Mouse (Mus musculus) intestine, embryonic 14.5 days (tissue): Measurements from ENCODE around the gene Plce1. TPM values are rescaled to one million over a fixed set of nuclear protein-coding genes. Genes with fewer than 3 reads are reported as not detected.

Experiments
- ATAC-seq: fragments of 200-750 bp; cut with Nextera tagmentation; replicated peaks from 2 replicates; pipeline ENCODE4 v1.8.0; 2017; ENCODE audit warnings: low read depth, moderate number of reproducible peaks, moderate TSS enrichment, moderate library complexity; ENCODE audit not compliant: low FRiP score, low TSS enrichment
- DNase-seq: peaks from one replicate; pipeline ENCODE4 v3.0.0-alpha.2; 2018; ENCODE audit warnings: low spot score
- H3K27ac ChIP-seq: fragments of 300-500 bp; sonication (generic); 2 replicates; pipeline ENCODE4 v1.5.1; 2014; ENCODE audit warnings: low read depth, mild to moderate bottlenecking, control low read depth
- H3K27me3 ChIP-seq: fragments of 300-500 bp; sonication (generic); replicated peaks from 2 replicates; pipeline ENCODE4 v1.6.1; 2014; ENCODE audit warnings: low read length, control low read depth; ENCODE audit not compliant: control insufficient read depth, insufficient read depth
- H3K36me3 ChIP-seq: fragments of 300-500 bp; sonication (generic); 2 replicates; pipeline ENCODE4 v1.6.1; 2014; ENCODE audit warnings: low read length, control low read depth; ENCODE audit not compliant: control insufficient read depth, insufficient read depth
- H3K4me1 ChIP-seq: fragments of 300-500 bp; sonication (generic); replicated peaks from 2 replicates; pipeline ENCODE4 v1.6.1; 2014; ENCODE audit warnings: low read length, control low read depth, mixed read lengths; ENCODE audit not compliant: control insufficient read depth, insufficient read depth
- H3K4me2 ChIP-seq: fragments of 300-500 bp; sonication (generic); 2 replicates; pipeline ENCODE4 v1.6.1; 2014; ENCODE audit warnings: low read length
- H3K4me3 ChIP-seq: fragments of 300-500 bp; sonication (generic); 2 replicates; pipeline ENCODE4 v1.5.1; 2014; ENCODE audit warnings: low read depth, low read length, control low read depth, mixed read lengths
- H3K9ac ChIP-seq: fragments of 300-500 bp; sonication (generic); 2 replicates; pipeline ENCODE4 v1.6.1; 2014; ENCODE audit warnings: mild to moderate bottlenecking, low read length
- H3K9me3 ChIP-seq: fragments of 300-500 bp; sonication (generic); 2 replicates; pipeline ENCODE4 v1.6.1; 2016; ENCODE audit warnings: low read length, control low read depth; ENCODE audit not compliant: control insufficient read depth
- WGBS: fragments of 180-500 bp; shearing (Covaris S2); extraction: QIAGEN DNeasy Blood & Tissue Kit; methylation state at CpG from one replicate; pipeline ENCODE4 v1.1.7; 2014; 5-methylcytosine and 5-hydroxymethylcytosine counted together
- polyA plus RNA-seq: library from polyadenylated mRNA; unstranded; fragments of >200 nt; fragmentation: Nextera tagmentation; extraction: Ambion mirVana; gene quantifications from 2 replicates; pipeline ENCODE4 v1.2.1, GENCODE M21; 2014

Gene Plce1
- polyA plus RNA-seq, 1 experiment from 2014 or later = 6.7 TPM

DNA sequence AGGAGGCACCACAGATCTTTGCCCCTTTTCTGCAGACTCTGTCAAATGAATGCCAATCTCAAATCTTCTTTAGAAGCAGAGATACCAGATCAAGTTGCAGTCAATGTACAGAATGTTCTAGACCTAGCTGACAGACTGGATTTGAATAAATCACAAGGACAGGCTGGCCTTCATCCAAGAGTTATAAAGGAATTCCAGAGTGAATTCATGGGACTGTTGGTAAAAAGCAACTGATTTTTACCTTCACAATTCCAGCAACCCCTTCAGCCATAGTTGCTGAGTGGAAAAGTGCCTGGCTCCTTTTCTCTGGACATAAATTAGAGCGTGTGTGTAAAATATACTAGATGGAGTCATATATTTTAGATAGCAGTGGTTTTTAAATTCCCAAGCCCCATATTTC is 102.0 kb downstream of the Plce1 start:
- Histone ChIP-seq H3K27me3 (no peaks in the 10 kb centered on the region), H3K4me3 (no peak overlapping the region), H3K9me3 (no peaks in the 10 kb centered on the region), H3K9ac (no peak overlapping the region), H3K36me3 (no peaks in the 10 kb centered on the region), H3K4me1 (peaks cover 41% of the 10 kb centered on the region), H3K27ac (no peak overlapping the region), H3K4me2 (no peak overlapping the region)
- no peak for DNase-seq
- WGBS = 42% methylated on average over 1 of the region's 1 CpGs
- no peak for ATAC-seq

DNA sequence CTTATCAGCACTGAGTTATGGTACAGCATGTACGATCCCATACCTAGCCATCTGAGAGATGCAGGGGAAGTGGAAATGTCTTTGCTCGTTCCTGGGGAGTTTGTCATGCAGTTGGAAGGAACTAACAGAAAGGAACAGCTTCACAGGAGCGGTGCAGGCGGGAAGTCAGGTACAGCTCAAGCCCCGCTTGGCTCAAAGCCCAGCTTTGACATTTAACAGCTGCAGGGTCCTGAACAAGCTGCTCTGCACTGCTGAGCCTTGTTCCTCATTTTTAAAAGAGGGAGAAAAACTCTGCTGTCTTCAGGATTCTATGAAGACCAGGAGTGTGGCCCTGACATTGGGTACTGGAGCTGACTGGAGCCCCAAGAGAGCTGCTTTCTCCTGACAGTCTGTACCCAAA is 106.7 kb downstream of the Plce1 start:
- Histone ChIP-seq H3K4me1 (peaks cover 58% of the 10 kb centered on the region), H3K4me3 (no peak overlapping the region), H3K27ac (peak overlapping the region; percentile 44; the same call in 1 of the 2 replicates), H3K4me2 (no peak overlapping the region), H3K36me3 (no peaks in the 10 kb centered on the region), H3K27me3 (no peaks in the 10 kb centered on the region), H3K9ac (no peak overlapping the region), H3K9me3 (no peaks in the 10 kb centered on the region)
- DNase-seq = peak; percentile 84
- 24% methylated on average over 5 of the region's 5 CpGs for WGBS
- ATAC-seq = peak; percentile 69

DNA sequence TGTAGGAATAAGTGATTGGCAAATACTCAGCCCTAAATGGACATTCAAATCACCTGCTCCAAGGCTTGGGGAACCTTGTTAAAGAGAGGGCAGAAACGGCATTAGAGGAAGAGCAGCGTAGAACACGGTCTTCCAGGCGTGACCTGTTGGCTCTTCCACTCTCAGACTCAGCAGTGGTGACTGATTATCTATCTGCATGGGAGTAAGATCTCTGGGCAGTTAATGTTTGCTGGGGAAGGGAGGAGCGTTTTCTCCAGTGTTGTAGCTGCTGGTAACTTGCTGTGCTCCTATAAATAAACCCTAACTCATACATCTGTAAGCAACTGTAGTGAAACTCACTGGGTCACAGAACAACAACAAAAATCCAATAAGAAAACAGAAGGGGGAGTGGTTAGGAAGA is 108.6 kb downstream of the Plce1 start:
- Histone ChIP-seq H3K4me1 (peaks cover 51% of the 10 kb centered on the region), H3K4me2 (no peak overlapping the region), H3K9me3 (no peaks in the 10 kb centered on the region), H3K4me3 (no peak overlapping the region), H3K36me3 (no peaks in the 10 kb centered on the region), H3K27ac (no peak overlapping the region), H3K27me3 (no peaks in the 10 kb centered on the region), H3K9ac (no peak overlapping the region)
- no peak for DNase-seq
- ATAC-seq = no peak
- 51% methylated on average over 5 of the region's 5 CpGs for WGBS

DNA sequence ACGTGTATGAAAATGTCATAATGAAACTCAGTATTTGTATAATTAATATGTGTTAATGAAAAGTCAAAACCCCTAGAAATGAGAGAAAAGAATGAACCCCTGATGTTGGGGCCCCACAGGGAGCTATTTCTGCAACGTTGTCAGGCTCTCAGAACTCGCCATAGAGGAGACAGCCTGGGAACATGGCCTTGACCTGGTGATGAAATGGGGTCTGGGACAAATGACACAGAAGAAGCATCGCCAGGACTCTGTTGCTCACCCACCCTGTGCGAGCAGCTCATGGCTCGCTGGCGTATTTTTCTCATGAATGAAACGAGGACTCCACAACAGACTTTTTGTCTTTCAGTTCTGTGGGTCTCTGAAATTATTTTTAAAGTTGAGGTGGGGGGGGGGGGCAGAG is 109.0 kb downstream of the Plce1 start:
- no peaks in the 10 kb centered on the region for H3K9me3 ChIP-seq
- WGBS = 78% methylated on average over 8 of the region's 8 CpGs
- no peak for ATAC-seq

DNA sequence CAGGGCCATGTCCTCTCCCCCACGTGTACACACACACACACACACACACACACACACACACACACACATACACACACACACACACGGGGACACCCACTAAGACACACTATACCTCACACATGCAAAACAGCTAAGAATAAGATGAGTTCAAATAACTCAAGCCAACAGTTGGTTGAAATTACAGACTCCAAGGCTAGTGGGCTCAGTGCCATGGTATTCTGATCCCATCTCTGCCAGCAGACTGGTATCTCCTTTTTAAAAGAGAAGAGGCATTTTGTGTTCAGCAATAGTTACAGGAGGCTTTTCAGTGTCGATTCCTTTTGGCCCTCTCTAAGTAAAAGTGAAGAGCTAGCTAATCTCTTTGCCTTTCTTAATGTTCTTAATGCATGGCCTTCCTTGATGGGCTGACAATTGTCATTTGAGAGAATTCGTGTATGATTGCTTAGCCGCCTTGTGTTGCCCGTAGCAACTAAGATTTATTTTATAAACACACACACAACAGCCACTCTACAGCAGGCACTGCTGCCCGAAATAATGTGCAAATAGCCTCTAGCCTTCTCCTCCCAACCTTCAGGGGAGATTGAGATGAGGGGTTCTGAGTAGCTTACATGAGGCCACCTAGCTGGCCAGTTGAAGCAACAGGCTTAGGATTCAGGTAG is 111.8 kb downstream of the Plce1 start:
- Histone ChIP-seq H3K4me1 (peaks cover 40% of the 10 kb centered on the region), H3K4me2 (no peak overlapping the region), H3K9ac (no peak overlapping the region), H3K36me3 (no peaks in the 10 kb centered on the region), H3K9me3 (no peaks in the 10 kb centered on the region), H3K4me3 (no peak overlapping the region), H3K27me3 (no peaks in the 10 kb centered on the region), H3K27ac (no peak overlapping the region)
- ATAC-seq (no peak), DNase-seq (no peak)
- WGBS = 49% methylated on average over 7 of the region's 7 CpGs

More for the DNA sequence above, 109.0 kb downstream of the Plce1 start:
- DNase-seq = no peak
- Histone ChIP-seq H3K36me3 (no peaks in the 10 kb centered on the region), H3K4me3 (no peak overlapping the region), H3K4me1 (peaks cover 51% of the 10 kb centered on the region), H3K27me3 (no peaks in the 10 kb centered on the region), H3K4me2 (no peak overlapping the region), H3K27ac (no peak overlapping the region), H3K9ac (no peak overlapping the region)

DNA sequence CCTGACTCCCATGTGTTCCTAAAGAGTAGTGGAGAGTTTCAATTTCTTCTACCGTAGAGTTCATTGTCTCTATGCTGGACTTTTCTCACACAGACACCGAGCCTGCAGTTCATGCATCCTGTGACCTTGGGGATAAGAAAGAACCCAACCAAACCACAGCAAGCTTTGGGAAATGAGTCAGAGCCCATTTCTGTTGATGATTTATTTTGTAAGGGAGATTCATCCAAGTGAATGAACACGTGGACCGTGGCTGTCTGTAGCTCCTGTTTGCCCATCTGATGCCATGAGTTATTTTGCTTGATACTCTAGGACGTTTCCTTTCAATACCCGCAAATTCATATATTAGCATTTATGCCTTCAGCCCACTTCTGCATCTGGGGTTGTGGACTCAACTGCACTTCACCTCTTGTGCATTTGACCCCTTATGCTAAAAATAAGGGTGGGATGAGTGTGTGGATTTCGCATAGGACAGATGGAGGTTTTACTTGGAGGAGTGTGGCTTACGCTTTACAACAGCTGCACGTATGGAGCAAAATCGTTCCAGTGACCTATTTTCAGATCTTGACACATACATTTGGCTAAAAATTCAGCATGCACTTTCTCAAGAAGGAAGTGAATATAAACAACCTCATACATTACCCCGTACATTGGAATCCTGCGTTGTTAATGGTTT is 112.5 kb downstream of the Plce1 start:
- Histone ChIP-seq H3K4me3 (no peak overlapping the region), H3K36me3 (no peaks in the 10 kb centered on the region), H3K4me2 (no peak overlapping the region), H3K27ac (peak overlapping the region; percentile 22; the same call in 1 of the 2 replicates), H3K9ac (no peak overlapping the region), H3K27me3 (no peaks in the 10 kb centered on the region), H3K4me1 (peaks cover 40% of the 10 kb centered on the region), H3K9me3 (no peaks in the 10 kb centered on the region)
- 48% methylated on average over 12 of the region's 12 CpGs for WGBS
- ATAC-seq = no peak
- no peak for DNase-seq

DNA sequence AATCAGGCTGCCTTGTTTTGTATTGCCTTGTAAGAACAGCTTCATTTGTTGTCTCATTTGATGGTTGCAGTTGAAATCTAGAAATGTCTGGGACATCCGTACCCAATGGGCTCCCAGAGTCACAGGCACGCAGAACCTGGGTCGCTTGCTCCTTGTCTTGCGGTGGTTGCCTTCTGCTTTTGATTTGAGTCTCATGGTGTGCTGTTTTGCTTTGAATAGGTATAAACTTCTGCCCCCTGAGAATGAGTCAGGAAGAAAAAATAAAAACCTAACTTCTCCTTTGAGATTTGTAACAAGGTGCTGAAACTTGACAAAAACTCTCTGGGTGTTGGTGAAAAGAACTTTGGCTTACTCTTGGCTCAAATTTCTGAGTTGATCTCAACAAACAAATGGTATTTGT is 115.2 kb downstream of the Plce1 start:
- ATAC-seq = no peak
- WGBS = 95% methylated on average over 4 of the region's 4 CpGs

DNA sequence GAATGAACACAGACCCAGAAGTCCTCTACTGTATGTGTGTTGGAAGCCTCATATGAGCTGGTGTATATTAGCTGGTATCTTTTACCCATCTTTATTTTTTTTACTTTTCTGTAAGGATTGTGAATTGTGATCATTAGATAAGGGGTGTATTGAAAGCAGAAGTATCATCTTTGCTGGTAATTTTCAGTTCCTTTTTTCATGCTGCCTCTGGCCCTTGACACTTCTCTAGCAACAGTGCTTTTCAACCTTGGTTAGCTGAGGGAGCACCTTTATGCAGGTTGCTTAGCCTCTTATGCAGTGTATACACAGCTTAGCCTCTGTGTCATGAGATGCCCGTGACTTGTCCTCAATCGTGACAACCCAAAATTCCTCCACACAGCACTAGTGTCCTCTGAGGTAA is 116.5 kb downstream of the Plce1 start:
- ATAC-seq (no peak), DNase-seq (no peak)
- 78% methylated on average over 2 of the region's 2 CpGs for WGBS
- Histone ChIP-seq H3K9ac (no peak overlapping the region), H3K4me2 (no peak overlapping the region), H3K4me3 (no peak overlapping the region), H3K4me1 (peaks cover 16% of the 10 kb centered on the region), H3K36me3 (no peaks in the 10 kb centered on the region), H3K27me3 (no peaks in the 10 kb centered on the region), H3K9me3 (no peaks in the 10 kb centered on the region), H3K27ac (no peak overlapping the region)

More for the DNA sequence above, 115.2 kb downstream of the Plce1 start:
- DNase-seq = no peak
- Histone ChIP-seq H3K4me1 (peaks cover 25% of the 10 kb centered on the region), H3K27ac (no peak overlapping the region), H3K9me3 (no peaks in the 10 kb centered on the region), H3K4me3 (no peak overlapping the region), H3K36me3 (no peaks in the 10 kb centered on the region), H3K27me3 (no peaks in the 10 kb centered on the region), H3K4me2 (no peak overlapping the region), H3K9ac (no peak overlapping the region)

DNA sequence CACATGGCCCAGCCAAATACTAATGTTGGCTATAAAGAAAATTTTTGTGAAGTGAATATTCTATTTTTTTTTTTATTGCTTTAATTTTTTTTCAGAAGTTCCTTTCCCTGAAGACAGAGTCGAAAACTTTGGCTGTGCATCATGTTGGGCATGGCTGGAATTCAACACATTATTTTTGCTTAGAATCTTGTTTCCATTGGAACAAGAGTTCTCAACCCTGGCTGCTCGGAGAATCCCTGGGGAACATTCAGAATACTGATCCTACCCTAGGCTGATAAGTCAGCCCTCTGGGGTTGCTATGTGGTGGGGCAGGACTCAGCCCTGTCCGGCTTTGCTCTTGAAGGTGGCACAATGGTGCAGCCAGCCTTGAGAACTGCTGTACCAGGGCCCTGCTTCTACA is 118.1 kb downstream of the Plce1 start:
- Histone ChIP-seq H3K27ac (no peak overlapping the region), H3K4me3 (no peak overlapping the region), H3K27me3 (no peaks in the 10 kb centered on the region), H3K36me3 (no peaks in the 10 kb centered on the region), H3K4me1 (peaks cover 14% of the 10 kb centered on the region), H3K4me2 (no peak overlapping the region), H3K9me3 (no peaks in the 10 kb centered on the region), H3K9ac (no peak overlapping the region)
- ATAC-seq (no peak), DNase-seq (no peak)
- 80% methylated on average over 3 of the region's 3 CpGs for WGBS
